Mouse (Mus musculus) ES-E14 (cell line): ENCODE results near the gene Comtd1.

Experiments used
- CHD2 ChIP-seq: IDR thresholded peaks from 2 replicates; pipeline ENCODE4 v1.6.1; 2014; ENCODE audit warnings: mild to moderate bottlenecking, low read depth, low read length, inconsistent platforms
- MAFK ChIP-seq: IDR thresholded peaks from 2 replicates; pipeline ENCODE4 v1.6.1; 2014; ENCODE audit warnings: mild to moderate bottlenecking, low read depth, low read length, inconsistent platforms; ENCODE audit not compliant: insufficient read depth
- ZC3H11A ChIP-seq: IDR thresholded peaks from 2 replicates; pipeline ENCODE4 v1.6.1; 2012; ENCODE audit warnings: low read depth, mild to moderate bottlenecking, inconsistent platforms, low read length, borderline replicate concordance

- TF ChIP-seq MAFK (no peak), ZC3H11A (no peak), CHD2 (no peak)
Measured at GRCm38 (mm10) chr14:21814606-21815005, 34.2 kb downstream of the Comtd1 start.
